Mouse (Mus musculus): ENCODE data around the gene Tbx1. TPM values are rescaled to one million over a fixed set of nuclear protein-coding genes. Genes with fewer than 3 reads are reported as not detected.

Tbx1 gene
- polyA plus RNA-seq, 1 experiment = not detected

- TF ChIP-seq GATA1 (IDR thresholded peaks at IDR 0.05; ENCODE audit: low read length) (no peak), TAL1 (IDR thresholded peaks at IDR 0.05; ENCODE audit: low read length) (no peak)
- H3K27me3 ChIP-seq (ENCODE audit: control insufficient read depth) = peaks cover 85% of the 10 kb centered on the region
- H3K4me3 ChIP-seq (replicated peaks) = no peak overlapping the region
- H3K36me3 ChIP-seq (ENCODE audit: control insufficient read depth) = no peaks in the 10 kb centered on the region
- H3K9me3 ChIP-seq (ENCODE audit: control insufficient read depth, low read length) = peaks cover 2% of the 10 kb centered on the region; the same call in 1 of the 2 replicates
- no peaks in the 10 kb centered on the region for H3K4me1 ChIP-seq (ENCODE audit: control insufficient read depth)
These were observed 10.1 kb downstream of the Tbx1 start for GRCm38 (mm10) chr16:18580389-18580788.

DNA sequence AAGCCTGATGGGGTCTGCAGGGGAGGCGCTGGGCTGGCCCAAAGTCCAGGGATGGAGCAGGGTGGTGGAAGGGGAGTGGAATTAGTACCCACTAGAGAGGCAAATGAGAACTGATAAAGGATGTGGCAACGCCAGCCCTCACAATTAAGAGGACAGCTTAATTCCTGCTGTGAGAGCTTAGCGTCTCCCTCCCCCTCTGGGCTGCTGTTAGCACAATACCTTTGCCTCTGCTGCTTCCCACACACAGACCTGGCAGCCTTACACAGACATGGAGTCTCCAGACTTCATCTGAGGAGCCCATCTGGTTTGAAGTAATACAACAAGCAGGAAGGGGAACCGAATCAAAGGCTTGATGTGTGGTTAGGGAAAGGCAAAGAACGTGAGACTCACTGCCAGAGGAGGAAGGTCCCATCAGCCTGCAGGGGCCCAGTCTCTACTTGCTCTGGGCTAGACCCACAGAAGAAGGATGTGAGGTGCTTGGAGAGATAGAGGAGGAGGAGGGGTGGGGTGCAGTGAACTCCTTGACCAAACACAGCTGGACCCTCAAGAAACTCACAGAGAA is 12.8 kb downstream of the Tbx1 start:
- TF ChIP-seq GATA1 (IDR thresholded peaks at IDR 0.05; ENCODE audit: low read length) (no peak), TAL1 (IDR thresholded peaks at IDR 0.05; ENCODE audit: low read length) (no peak)
- H3K9me3 ChIP-seq (ENCODE audit: control insufficient read depth, low read length) = peaks cover 2% of the 10 kb centered on the region; the same call in 1 of the 2 replicates
- H3K27me3 ChIP-seq (ENCODE audit: control insufficient read depth) = peaks cover 66% of the 10 kb centered on the region
- no peaks in the 10 kb centered on the region for H3K4me1 ChIP-seq (ENCODE audit: control insufficient read depth)
- no peaks in the 10 kb centered on the region for H3K36me3 ChIP-seq (ENCODE audit: control insufficient read depth)
- H3K4me3 ChIP-seq (replicated peaks) = no peak overlapping the region

DNA sequence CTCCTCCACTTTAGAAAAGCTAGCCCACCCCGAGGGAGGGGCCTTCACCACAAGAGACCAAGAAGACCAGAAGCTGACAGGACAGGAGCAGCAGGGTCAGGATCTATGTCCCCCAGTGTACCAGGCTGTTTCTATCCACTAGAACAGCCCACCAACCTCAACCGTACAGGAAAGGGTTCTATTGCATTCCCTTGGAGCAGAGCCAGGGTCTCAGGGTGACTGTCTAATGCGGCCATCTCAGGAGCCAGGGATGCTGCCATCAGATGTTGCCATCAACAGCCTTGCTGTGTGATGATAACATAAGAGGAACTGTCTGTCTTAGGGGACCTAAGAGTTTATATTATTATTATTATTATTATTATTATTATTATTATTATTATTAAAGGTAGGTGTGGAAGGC is 13.4 kb downstream of the Tbx1 start:
- H3K9me3 ChIP-seq (ENCODE audit: control insufficient read depth, low read length) = 0 out of 2 replicates have a peak, but pooled peaks cover 2% of the 10 kb centered on the region
- H3K27me3 ChIP-seq (ENCODE audit: control insufficient read depth) = peaks cover 60% of the 10 kb centered on the region
- TF ChIP-seq TAL1 (IDR thresholded peaks at IDR 0.05; ENCODE audit: low read length) (no peak), GATA1 (IDR thresholded peaks at IDR 0.05; ENCODE audit: low read length) (no peak)
- H3K4me3 ChIP-seq (replicated peaks) = no peak overlapping the region
- no peaks in the 10 kb centered on the region for H3K4me1 ChIP-seq (ENCODE audit: control insufficient read depth)
- H3K36me3 ChIP-seq (ENCODE audit: control insufficient read depth) = no peaks in the 10 kb centered on the region

- Histone ChIP-seq H3K9me3 (ENCODE audit: control insufficient read depth, low read length) (no peaks in the 10 kb centered on the region), H3K4me3 (replicated peaks) (no peak overlapping the region), H3K36me3 (ENCODE audit: control insufficient read depth) (no peaks in the 10 kb centered on the region), H3K4me1 (ENCODE audit: control insufficient read depth) (no peaks in the 10 kb centered on the region), H3K27me3 (ENCODE audit: control insufficient read depth) (peaks cover 32% of the 10 kb centered on the region)
- TF ChIP-seq TAL1 (IDR thresholded peaks at IDR 0.05; ENCODE audit: low read length) (no peak), GATA1 (IDR thresholded peaks at IDR 0.05; ENCODE audit: low read length) (no peak)
These were observed 16.3 kb downstream of the Tbx1 start for GRCm38 (mm10) chr16:18574196-18574595.

DNA sequence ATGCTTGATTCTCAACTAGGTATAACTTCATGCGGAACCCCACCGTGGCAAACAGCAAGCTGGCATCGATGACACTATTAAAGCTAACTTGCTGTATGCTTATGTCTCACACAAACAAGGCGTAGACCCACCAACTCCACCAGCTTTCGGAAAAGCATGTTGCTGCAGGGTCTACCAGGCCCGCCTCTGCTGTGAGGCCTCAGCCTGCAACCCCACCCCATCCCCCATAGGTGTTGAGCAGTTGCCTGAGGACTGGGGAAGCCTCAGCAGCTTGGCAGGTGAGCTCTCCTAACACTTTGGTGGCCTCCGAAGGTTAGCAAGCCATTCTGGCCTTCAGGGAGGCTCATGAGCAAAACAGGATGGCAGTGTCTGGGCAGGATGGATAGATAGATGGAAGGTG is 21.9 kb downstream of the Tbx1 start:
- Histone ChIP-seq H3K4me1 (ENCODE audit: control insufficient read depth) (no peaks in the 10 kb centered on the region), H3K36me3 (ENCODE audit: control insufficient read depth) (peaks cover 6% of the 10 kb centered on the region), H3K4me3 (replicated peaks) (no peak overlapping the region), H3K9me3 (ENCODE audit: control insufficient read depth, low read length) (no peaks in the 10 kb centered on the region), H3K27me3 (ENCODE audit: control insufficient read depth) (no peaks in the 10 kb centered on the region)
- TF ChIP-seq GATA1 (IDR thresholded peaks at IDR 0.05; ENCODE audit: low read length) (no peak), TAL1 (IDR thresholded peaks at IDR 0.05; ENCODE audit: low read length) (no peak)

DNA sequence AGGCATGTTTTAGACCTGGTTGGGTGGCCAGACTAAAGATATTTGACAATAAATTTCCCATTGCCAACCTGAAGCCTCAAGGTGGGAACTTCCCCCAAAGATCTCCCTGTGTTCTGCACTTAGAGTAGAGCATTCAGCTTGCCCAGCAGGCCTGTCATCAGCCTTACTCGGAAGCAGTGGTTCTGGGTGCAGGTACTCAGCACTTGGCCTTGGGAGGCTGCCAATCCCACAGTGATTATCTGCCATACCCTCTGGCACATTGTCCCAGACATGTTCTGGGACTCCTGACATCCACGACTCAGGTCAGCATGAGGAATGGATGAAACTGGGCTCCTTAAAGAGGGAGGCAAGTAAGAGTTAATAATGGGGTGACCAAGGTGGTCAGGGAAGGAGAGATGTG is 26.0 kb downstream of the Tbx1 start:
- Histone ChIP-seq H3K36me3 (ENCODE audit: control insufficient read depth) (peaks cover 6% of the 10 kb centered on the region), H3K4me3 (replicated peaks) (no peak overlapping the region), H3K9me3 (ENCODE audit: control insufficient read depth, low read length) (no peaks in the 10 kb centered on the region), H3K4me1 (ENCODE audit: control insufficient read depth) (no peaks in the 10 kb centered on the region), H3K27me3 (ENCODE audit: control insufficient read depth) (no peaks in the 10 kb centered on the region)
- TF ChIP-seq TAL1 (IDR thresholded peaks at IDR 0.05; ENCODE audit: low read length) (no peak), GATA1 (IDR thresholded peaks at IDR 0.05; ENCODE audit: low read length) (no peak)

DNA sequence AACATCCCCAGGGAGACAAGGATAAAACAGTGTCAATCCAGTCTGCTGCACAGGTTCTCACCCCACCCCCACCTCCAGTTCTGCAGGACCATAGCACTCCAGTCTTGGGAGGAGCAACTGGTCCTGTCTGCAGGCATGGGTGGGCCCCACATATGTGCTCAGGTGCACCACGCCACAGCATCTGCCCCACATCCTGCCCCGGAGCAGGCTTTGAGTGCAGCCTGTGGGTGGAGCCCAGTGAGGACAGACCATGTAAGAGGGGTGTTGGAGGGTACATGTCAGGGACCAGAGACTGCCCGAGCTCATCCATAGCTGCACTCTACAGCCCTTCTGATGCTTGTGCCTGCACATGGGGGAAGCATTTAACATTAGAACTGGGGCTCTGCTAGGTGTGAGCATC is 34.0 kb downstream of the Tbx1 start:
- H3K9me3 ChIP-seq (ENCODE audit: control insufficient read depth, low read length) = no peaks in the 10 kb centered on the region
- no peak overlapping the region for H3K4me3 ChIP-seq (replicated peaks)
- H3K36me3 ChIP-seq (ENCODE audit: control insufficient read depth) = no peaks in the 10 kb centered on the region; the same call in 1 of the 2 replicates
- H3K27me3 ChIP-seq (ENCODE audit: control insufficient read depth) = no peaks in the 10 kb centered on the region
- TF ChIP-seq GATA1 (IDR thresholded peaks at IDR 0.05; ENCODE audit: low read length) = no peak
- H3K4me1 ChIP-seq (ENCODE audit: control insufficient read depth) = no peaks in the 10 kb centered on the region

DNA sequence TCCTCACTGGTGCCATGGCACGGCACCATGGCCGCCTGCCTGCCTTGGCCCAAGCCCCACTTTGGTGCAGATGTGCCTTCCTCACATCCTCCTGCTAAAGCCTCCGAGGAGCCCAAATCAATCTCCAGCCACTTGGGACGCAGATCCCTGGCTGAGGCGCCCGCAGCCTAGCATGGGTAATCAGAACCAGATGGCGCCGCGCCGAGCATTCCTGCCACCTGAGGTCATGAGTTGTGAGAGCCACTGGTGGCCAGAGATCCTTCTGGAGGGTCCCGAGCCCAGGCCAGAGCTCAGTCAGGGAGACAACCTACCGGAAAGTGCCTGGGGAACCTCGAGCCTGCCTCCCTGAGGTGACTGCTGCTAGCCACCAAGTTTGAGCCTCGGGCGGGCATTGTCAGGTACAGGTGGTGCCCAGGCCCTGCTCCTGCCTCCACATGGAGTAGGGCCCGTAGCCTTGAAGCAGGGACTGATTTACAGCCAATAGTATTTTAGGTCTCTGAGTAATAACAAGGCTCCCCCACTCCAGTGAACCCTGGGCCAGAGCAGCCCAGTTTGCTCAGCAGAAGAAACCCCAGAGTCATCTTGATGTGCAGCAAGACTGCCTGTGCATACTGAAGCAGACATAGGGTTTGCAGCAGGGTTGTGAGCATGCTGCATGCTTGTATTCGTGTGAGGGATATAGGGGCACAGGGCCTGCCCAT is 35.1 kb downstream of the Tbx1 start:
- no peak for TF ChIP-seq GATA1 (IDR thresholded peaks at IDR 0.05; ENCODE audit: low read length)
- no peak for TF ChIP-seq TAL1 (IDR thresholded peaks at IDR 0.05; ENCODE audit: low read length)
- Histone ChIP-seq H3K4me1 (ENCODE audit: control insufficient read depth) (no peaks in the 10 kb centered on the region), H3K27me3 (ENCODE audit: control insufficient read depth) (no peaks in the 10 kb centered on the region), H3K36me3 (ENCODE audit: control insufficient read depth) (no peaks in the 10 kb centered on the region; the same call in 1 of the 2 replicates), H3K4me3 (replicated peaks) (no peak overlapping the region), H3K9me3 (ENCODE audit: control insufficient read depth, low read length) (no peaks in the 10 kb centered on the region)

DNA sequence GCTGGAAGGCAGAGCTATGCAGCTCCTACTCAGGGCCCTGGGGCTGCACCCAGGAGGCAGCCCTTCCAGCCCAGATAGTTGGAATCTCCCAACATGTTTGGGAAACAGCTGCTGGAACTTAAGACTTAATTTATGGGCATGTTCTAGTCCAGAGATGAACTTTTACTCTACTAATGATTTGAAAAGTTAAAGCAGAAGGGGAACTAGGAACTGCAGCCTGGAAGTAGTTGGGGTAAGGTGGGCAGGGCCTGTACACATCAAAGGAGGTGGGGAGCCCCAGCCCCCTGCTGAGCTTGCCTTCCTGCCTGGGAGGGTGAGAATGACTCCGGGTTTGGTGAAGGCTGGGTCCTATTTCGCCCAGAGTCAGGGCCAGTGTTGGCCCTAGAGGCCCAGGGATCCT is 35.8 kb downstream of the Tbx1 start:
- no peaks in the 10 kb centered on the region for H3K9me3 ChIP-seq (ENCODE audit: control insufficient read depth, low read length)
- no peak overlapping the region for H3K4me3 ChIP-seq (replicated peaks)
- no peaks in the 10 kb centered on the region for H3K4me1 ChIP-seq (ENCODE audit: control insufficient read depth)
- H3K36me3 ChIP-seq (ENCODE audit: control insufficient read depth) = no peaks in the 10 kb centered on the region; the same call in 1 of the 2 replicates
- TF ChIP-seq TAL1 (IDR thresholded peaks at IDR 0.05; ENCODE audit: low read length) = no peak
- no peak for TF ChIP-seq GATA1 (IDR thresholded peaks at IDR 0.05; ENCODE audit: low read length)
- no peaks in the 10 kb centered on the region for H3K27me3 ChIP-seq (ENCODE audit: control insufficient read depth)
